Mouse (Mus musculus) cerebellum, adult 11 months (tissue): ENCODE measurements at regions not wholly inside any gene's neighbourhood (a gene's known extent, or its start where the extent isn't known, plus 50 kb on each side); places are given as distances from the start of the nearest gene placed in this dataset.

Experiments
- DNase-seq: peaks from one replicate; pipeline ENCODE4 v3.0.0; 2022

- DNase-seq, result peak; percentile 1
Measured at GRCm38 (mm10) chrX:163669886-163670285, 91.2 kb downstream of the Rnf138rt1 start.
